Mouse (Mus musculus) monocyte, adult 59 days (primary cell): Measurements from ENCODE around the gene Zgpat. TPM values are rescaled to one million over a fixed set of nuclear protein-coding genes. Genes with fewer than 3 reads are reported as not detected.

Experiments
- total RNA-seq, 2 experiments: library from RNA; stranded (reverse); gene quantifications; one replicate each; pipeline ENCODE4 v1.2.4; 2023

The Zgpat gene
- total RNA-seq, result 10 to 100 TPM; 39.2 to 39.5 TPM

DNA sequence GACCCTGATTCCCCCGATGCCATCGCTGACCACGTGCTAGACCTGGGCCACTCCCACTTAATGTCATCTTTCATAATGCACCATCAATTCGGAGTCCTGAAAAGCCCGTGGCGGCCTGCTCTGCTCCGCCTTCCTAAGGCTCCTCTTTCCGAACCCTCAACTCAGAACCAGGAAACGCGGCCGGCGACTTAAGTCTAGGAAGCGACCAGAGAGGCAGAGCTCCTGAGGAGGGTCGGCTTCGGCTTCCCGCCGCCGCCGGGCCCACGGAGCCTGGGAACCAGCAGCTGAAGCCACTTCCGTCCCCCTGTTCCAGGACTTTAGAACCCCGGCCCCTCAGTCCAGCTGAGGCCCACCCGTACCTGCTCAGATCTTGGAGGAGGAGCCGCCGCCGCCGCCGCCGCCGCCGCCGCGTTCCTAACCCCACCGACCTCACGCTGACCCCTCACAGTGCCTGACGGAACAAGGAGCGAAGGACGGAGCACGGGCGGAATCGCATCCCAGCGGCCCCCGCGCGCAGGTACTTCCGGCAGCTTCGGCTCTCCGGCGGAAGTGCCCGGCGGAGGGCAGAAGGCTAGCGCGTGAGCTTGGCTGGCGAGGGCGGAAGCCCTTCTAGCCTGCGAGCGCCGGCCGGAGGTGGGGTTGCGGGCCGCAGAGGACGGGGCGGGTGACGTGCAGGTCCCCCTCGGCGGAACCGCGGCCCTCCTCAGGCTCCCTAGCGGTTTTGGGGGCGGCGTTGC lies at the start of gene Zgpat, which contains the start of gene Arfrp1:
Gene Zgpat, plus strand, starts transcription at position 69 of the 737 bp plus-strand sequence.
Gene Arfrp1, minus strand, starts transcription at position 545 of the 737 bp plus-strand sequence.

DNA sequence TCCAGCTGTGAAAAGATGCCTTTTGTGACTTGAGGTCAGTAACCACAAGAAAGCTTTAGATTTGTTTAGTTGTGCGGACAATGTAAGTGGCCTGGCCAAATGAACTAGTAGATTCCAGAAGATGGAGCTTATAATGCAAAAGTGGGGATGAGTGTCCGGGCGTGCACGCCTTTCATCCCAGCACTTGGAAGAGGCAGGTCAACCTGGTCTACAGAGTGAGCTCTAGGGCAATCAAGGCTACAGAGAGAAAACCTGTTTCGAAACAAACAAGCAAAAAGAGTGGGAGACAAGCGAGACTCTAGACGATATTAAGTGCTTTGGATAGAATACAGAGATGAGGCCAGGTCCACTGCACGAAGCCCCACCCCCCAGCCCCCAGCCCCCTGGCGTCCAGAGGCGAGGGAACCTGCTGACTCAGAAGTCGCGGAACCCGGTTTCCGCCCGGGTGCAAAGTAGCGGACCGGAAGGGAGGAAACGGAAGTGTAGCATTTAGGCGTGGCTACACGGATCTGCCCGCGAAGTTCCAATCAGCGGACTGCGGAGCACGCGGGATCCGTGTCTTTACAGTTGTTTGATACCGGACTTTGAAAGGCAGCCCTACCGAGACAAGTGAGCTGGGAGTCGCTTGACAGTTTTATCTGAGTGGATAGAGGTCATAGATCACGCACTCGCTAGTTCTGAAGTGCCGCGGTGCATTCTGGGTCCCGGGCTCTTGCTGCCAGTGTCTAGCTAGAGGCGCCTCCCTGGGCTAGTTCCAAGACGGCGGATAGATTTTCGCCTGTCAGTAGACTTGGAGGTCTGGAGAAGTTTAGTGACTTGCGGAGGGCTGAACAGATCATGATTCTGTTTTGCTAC lies 45.3 kb upstream of the Zgpat start, which contains the start of gene Rtel1:
Gene Rtel1, plus strand, starts transcription at position 492 of the 855 bp plus-strand sequence.

DNA sequence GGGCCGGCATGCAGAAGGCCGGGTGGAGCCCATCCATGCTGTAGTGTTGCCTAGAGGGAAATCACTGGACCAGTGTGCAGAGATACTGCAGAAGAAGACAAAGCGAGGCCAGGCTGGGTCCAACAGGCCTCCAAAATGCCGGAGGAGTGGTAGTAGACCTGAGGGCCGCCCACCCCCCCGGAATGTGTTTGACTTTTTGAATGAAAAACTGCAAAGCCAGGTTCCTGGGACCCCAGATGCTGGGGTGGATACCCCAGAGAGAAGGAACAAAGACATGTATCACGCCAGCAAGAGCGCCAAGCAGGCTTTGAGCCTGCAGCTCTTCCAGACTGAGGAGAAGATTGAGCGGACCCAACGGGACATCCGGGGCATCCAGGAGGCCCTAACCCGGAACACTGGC lies 15.1 kb downstream of the Zgpat start, which contains the start of gene Lime1:
Gene Lime1, plus strand, starts transcription at position 301 of the 400 bp plus-strand sequence.

Other genes with a start within 250 kb of the Zgpat start
- gene Kcnq2, start 229.6 kb upstream of the Zgpat start, total RNA-seq, result not detected
- not detected for gene Eef1a2, start 207.9 kb upstream of the Zgpat start, total RNA-seq
- 10 to 100 TPM; 61.3 to 68.4 TPM for gene Ppdpf, start 177.7 kb upstream of the Zgpat start, total RNA-seq
- under 1 TPM in 1 of 2 experiments, not detected in 1; 0.34 TPM for gene Ptk6, start 162.1 kb upstream of the Zgpat start, total RNA-seq
- gene Srms, start 151.7 kb upstream of the Zgpat start, total RNA-seq, result not detected
- not detected for gene Fndc11, start 144.9 kb upstream of the Zgpat start, total RNA-seq
- 10 to 100 TPM; 57.6 to 57.7 TPM for gene Helz2, start 122.9 kb upstream of the Zgpat start, total RNA-seq
- 10 to 100 TPM; 26.5 to 28.5 TPM for gene Gmeb2, start 76.9 kb upstream of the Zgpat start, total RNA-seq
- not detected for gene Stmn3, start 50.4 kb upstream of the Zgpat start, total RNA-seq
- gene Rtel1, start 45.2 kb upstream of the Zgpat start, total RNA-seq, result 10 to 100 TPM; 24.7 to 26.6 TPM
- 10 to 100 TPM; 54.3 to 60.9 TPM for gene Arfrp1, start 476 bp downstream of the Zgpat start, total RNA-seq
- gene Lime1, start 15.2 kb downstream of the Zgpat start, total RNA-seq, result 10 to 100 TPM; 23.7 to 30.1 TPM
- gene Zbtb46, start 94.5 kb downstream of the Zgpat start, total RNA-seq, result 1 to 10 TPM; 6.2 to 8.5 TPM
- gene Abhd16b, start 128.3 kb downstream of the Zgpat start, total RNA-seq, result not detected
- 10 to 100 TPM; 77.9 to 80.4 TPM for gene Tpd52l2, start 132.2 kb downstream of the Zgpat start, total RNA-seq
- 10 to 100 TPM; 93.9 to 98.2 TPM for gene Dnajc5, start 155.6 kb downstream of the Zgpat start, total RNA-seq
- gene Uckl1, start 220.0 kb downstream of the Zgpat start, total RNA-seq, result 100 to 1,000 TPM; 126 to 127 TPM
- 10 to 100 TPM; 37.5 to 42.1 TPM for gene Prpf6, start 226.9 kb downstream of the Zgpat start, total RNA-seq
- 10 to 100 TPM; 15.1 to 18.4 TPM for gene Zfp512b, start 227.9 kb downstream of the Zgpat start, total RNA-seq
- gene Samd10, start 234.3 kb downstream of the Zgpat start, total RNA-seq, result 1 to 10 TPM; 2.2 to 3.5 TPM